Mouse (Mus musculus) adrenal gland, adult 10 weeks (tissue): Measurements from ENCODE around the gene Rhbdf1. TPM values are rescaled to one million over a fixed set of nuclear protein-coding genes. Genes with fewer than 3 reads are reported as not detected.

ENCODE experiments used
- polyA plus RNA-seq: library from polyadenylated mRNA; stranded (reverse); fragments of 350-450 nt; fragmentation: Illumina TruSeq; extraction: RNeasy Lipid Tissue Mini Kit (QIAGEN cat#74804); gene quantifications from one replicate; pipeline ENCODE4 v1.2.3, GENCODE M21; 2014; ENCODE audit warnings: low read depth, low replicate concordance

The Rhbdf1 gene
- 0.23 TPM for polyA plus RNA-seq

DNA sequence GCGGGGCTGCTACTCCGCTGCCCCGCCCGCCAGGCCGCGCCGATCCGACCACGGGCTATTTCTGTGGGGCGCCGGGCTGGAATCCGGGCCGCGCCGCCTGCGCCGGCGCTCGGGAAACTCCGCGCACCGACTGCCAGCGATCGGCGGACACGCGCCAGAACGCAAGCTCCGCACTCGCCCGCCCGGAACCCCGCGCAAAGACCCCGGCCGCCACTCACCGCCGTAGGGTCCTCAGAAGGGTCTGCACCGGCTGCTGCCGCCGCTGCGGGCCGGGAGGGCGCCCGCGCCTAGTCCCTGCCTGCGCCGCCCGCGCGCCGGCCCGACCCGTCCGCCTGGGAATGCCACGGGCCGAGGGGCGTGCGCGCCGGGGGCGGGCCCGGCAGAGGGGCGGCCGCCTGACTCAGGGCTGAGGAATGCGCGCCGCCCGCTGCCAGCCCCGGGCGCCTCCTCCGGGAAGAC is at the start of gene Rhbdf1:
TSS of gene Rhbdf1 (minus strand) at position 350 of the 459 bp plus-strand sequence.

DNA sequence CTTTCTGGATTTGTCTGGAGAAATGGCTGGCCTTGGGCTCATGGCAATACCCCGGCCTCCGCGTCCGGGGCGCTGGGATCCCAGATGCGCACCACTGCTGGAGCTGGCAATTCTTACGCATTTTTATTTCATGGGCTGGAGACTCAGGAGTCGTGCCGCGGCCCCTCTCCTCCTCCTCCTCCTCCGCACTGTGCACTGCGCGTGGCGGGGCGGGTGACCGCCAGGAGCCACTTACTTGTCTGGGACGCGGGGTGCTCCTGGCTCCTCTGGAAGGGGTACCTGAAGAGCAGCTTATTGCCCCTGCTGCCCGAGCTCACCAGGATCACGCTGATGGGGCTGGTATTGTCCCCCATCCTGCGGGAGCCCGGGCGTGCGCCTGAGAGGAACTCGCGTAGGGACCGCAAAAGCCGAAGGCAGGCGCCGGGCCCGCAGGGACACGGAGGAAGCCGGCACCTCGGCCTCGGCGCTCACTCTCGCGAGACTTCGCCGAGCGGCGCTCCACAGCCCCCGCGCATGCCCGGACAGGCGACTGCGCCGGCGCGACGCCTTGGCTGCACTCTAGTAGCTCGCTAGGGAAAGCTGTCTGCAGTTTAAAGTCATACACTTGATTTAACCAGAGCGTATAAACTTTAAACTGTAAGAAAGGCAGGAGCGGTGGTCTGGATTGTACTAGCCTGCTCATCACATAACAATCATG is 45.2 kb upstream of the Rhbdf1 start, which contains the start of gene Nprl3:
TSS of gene Nprl3 (minus strand) at position 520 of the 697 bp plus-strand sequence.

DNA sequence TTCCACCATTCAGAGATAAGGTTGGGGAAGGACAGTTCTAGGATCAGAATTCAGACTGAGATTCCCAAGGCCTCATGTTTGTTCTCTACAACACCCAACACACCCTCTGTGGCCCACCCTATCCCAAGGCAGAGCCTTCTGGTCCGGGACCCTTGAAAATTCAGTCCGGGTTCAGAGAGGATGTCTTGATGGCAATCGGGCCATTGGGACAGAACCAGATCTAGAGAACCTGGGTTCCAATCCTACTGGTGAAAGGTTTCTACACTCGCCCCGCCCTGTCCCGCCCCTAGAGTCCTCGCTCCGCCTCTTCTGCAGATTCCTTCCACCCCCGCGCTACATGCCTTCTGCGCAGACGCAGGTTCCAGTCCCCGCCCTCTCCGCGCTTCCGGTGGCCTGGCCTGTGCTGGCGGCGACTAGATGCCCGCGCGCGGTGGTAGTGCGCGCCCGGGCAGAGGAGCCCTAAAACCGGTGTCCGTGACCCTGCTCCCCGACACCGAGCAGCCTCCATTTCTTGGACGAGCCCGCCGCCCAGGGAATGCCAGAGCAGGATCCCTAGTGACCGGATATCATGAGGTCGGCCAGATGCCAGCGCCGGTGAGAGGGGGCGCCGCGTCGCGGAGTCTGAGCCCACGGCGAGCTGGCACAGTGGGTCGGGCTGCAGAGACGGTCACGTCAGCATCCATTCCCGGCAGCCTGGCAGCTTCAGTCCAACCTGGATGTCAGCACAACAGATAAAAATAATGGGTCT is 4.2 kb upstream of the Rhbdf1 start, which contains the start of gene Mpg:
TSS of gene Mpg (plus strand) at position 382 of the 748 bp plus-strand sequence.

DNA sequence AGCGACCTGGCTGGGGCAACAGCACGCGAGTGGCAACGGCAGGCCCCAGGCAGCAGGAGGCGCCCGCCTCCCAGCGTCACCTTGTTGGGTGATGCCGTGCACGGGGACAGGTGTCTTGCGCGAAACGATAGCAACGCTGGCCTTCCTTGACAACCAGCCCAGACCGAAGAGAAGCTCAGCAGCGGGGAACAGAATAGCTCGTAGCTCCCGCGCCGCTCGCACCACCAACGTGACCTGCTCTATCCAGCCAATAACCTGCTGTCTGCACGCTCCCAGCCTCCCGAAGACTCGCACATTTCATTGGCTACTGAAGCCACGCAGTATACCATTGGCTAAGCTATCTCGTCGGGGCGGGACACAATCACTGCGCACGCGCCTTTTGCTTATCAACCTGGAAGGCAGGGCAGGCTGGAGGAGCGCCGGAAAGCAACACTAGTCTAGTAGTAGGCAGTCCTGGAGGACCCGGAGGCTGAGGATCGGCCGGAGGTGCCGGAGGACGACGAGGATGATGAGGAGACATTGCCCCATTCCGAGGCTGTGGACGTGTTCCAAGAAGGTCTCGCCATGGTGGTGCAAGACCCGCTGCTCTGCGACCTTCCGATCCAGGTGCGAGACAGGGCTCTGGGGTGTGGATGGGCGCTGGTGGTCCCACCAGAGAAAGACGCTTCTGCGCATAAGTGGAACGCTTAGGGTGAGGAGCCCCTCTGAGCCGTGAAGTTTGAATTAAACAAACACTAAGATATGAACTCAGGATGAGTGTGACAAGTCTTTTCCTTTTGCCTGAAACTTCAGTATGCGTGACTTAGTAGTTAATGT is 16.8 kb downstream of the Rhbdf1 start, which contains the start of gene Snrnp25:
TSS of gene Snrnp25 (plus strand) at position 358 of the 816 bp plus-strand sequence.

DNA sequence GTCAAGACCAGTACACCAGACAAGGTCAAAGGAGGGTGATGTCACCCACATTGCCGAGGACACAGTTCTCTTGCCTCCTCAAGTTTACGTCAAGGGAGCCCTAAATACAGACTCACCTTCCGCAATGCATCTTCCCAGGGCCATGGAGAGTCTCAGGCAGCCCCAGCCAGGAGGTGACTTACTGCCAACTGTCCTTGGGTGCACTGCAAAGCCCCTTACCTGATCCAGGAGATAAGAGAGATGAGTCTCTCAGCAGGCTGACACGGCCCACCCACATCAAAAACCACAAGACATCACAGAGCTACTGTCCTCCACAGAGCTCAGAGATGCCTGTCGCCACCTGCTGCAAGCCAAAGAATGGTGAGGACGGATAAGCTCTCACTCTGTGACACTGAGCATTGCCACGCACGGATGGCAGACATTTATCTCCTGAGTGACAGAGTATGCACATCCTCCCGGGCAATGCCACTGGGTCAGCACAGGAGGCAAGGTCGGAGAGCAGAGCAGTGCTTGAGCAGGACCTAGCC is 22.0 kb downstream of the Rhbdf1 start, which contains the start of gene Il9r:
TSS of gene Il9r (minus strand) at position 205 of the 527 bp plus-strand sequence.

Other genes with a start within 250 kb of the Rhbdf1 start
- gene Nsg2, start 221.8 kb downstream of the Rhbdf1 start, polyA plus RNA-seq = 39.4 TPM
- gene Il9r, start 22.0 kb downstream of the Rhbdf1 start, polyA plus RNA-seq = not detected
- 2.4 TPM for gene Snrnp25, start 16.9 kb downstream of the Rhbdf1 start, polyA plus RNA-seq
- 10.6 TPM for gene Mpg, start 4.2 kb upstream of the Rhbdf1 start, polyA plus RNA-seq
- 13.7 TPM for gene Nprl3, start 45.4 kb upstream of the Rhbdf1 start, polyA plus RNA-seq
- gene Hba-x, start 54.1 kb upstream of the Rhbdf1 start, polyA plus RNA-seq = not detected
- gene Hba-a1, start 61.2 kb upstream of the Rhbdf1 start, polyA plus RNA-seq = not detected
- not detected for gene Hbq1b, start 64.7 kb upstream of the Rhbdf1 start, polyA plus RNA-seq
- gene Hba-a2, start 74.2 kb upstream of the Rhbdf1 start, polyA plus RNA-seq = 141 TPM
- not detected for gene Hbq1a, start 77.8 kb upstream of the Rhbdf1 start, polyA plus RNA-seq
- 1.4 TPM for gene Sh3pxd2b, start 125.5 kb upstream of the Rhbdf1 start, polyA plus RNA-seq
- 3.8 TPM for gene Ubtd2, start 233.1 kb upstream of the Rhbdf1 start, polyA plus RNA-seq